7 mouse cellular contexts compared by ENCODE assay signal in genomic region chrX:36989752-36990404, GRCm38 (mm10). TPM values are rescaled to one million over a fixed set of nuclear protein-coding genes. Genes with fewer than 3 reads are reported as not detected.
DNase-seq lines count a peak whose midpoint lies in the region; ATAC-seq and TF ChIP-seq lines count a peak whose summit lies in the region.

No protein-coding gene starts in this region.

- H3K27me3 ChIP-seq in lung, embryonic 14.5 days (ENCODE audit: insufficient read depth, low read length): no peaks in the 10 kb centered on the region
- H3K27me3 ChIP-seq in forebrain, postnatal 0 days (ENCODE audit: insufficient read depth, low read length): no peaks in the 10 kb centered on the region
- H3K27me3 ChIP-seq in liver, postnatal 0 days (ENCODE audit: insufficient read depth, low read length): peaks cover 2% of the 10 kb centered on the region; the same call in 1 of the 2 replicates

- no peak for DNase-seq in lung, embryonic 14.5 days
- DNase-seq in lung, adult 18-20 months: no peak
- DNase-seq in cerebellum, postnatal 36 days: peak; percentile 22 to 28
- DNase-seq in forebrain, postnatal 0 days: no peak
- DNase-seq in liver, postnatal 0 days: no peak
- DNase-seq in embryo, embryonic 10 days (ENCODE audit: low spot score): no peak
- no peak for DNase-seq in urinary bladder, postnatal 14 days (ENCODE audit: low spot score)

- TF ChIP-seq EP300 in liver, postnatal 0 days (IDR thresholded peaks at IDR 0.05; ENCODE audit: low read depth): no peak

- no peak overlapping the region for H3K27ac ChIP-seq in lung, embryonic 14.5 days (ENCODE audit: low read depth)
- peak overlapping the region; percentile 78 for H3K27ac ChIP-seq in forebrain, postnatal 0 days (ENCODE audit: low read depth, low read length)
- 0 out of 2 replicates have a peak overlapping the region, but pooled peaks have one; percentile 44 for H3K27ac ChIP-seq in liver, postnatal 0 days (ENCODE audit: low read depth)

- peak overlapping the region; percentile 52 for H3K4me3 ChIP-seq in lung, embryonic 14.5 days (ENCODE audit: low read depth, low read length)
- peak overlapping the region; percentile 50 for H3K4me3 ChIP-seq in forebrain, postnatal 0 days (ENCODE audit: low read depth, low read length)
- H3K4me3 ChIP-seq in liver, postnatal 0 days (ENCODE audit: low read depth, low read length): peak overlapping the region; percentile 61

- no peaks in the 10 kb centered on the region for H3K4me1 ChIP-seq in lung, embryonic 14.5 days (ENCODE audit: insufficient read depth)
- no peaks in the 10 kb centered on the region for H3K4me1 ChIP-seq in forebrain, postnatal 0 days (ENCODE audit: insufficient read depth)
- 0 out of 2 replicates have a peak, but pooled peaks cover 3% of the 10 kb centered on the region for H3K4me1 ChIP-seq in liver, postnatal 0 days (ENCODE audit: insufficient read depth)

- ATAC-seq in lung, embryonic 14.5 days (ENCODE audit: insufficient read depth): peak; percentile 64; the same call in 1 of the 2 replicates
- peak; percentile 30 for ATAC-seq in forebrain, postnatal 0 days
- ATAC-seq in liver, postnatal 0 days: 0 out of 2 replicates have a peak, but pooled peaks have one; percentile 12

- WGBS in lung, embryonic 14.5 days: 22% methylated on average over 7 of the region's 11 CpGs
- 24% methylated on average over 7 of the region's 11 CpGs for WGBS in forebrain, postnatal 0 days
- WGBS in liver, postnatal 0 days (ENCODE audit: insufficient replicate concordance): 25% methylated on average over 7 of the region's 11 CpGs

- H3K9ac ChIP-seq in lung, embryonic 14.5 days: 0 out of 2 replicates have a peak overlapping the region, but pooled peaks have one; percentile 58
- peak overlapping the region; percentile 69 for H3K9ac ChIP-seq in forebrain, postnatal 0 days
- 0 out of 2 replicates have a peak overlapping the region, but pooled peaks have one; percentile 1 for H3K9ac ChIP-seq in liver, postnatal 0 days (replicated peaks)

- no peaks in the 10 kb centered on the region for H3K9me3 ChIP-seq in lung, embryonic 14.5 days (ENCODE audit: low read depth, low read length)
- no peaks in the 10 kb centered on the region for H3K9me3 ChIP-seq in forebrain, postnatal 0 days (ENCODE audit: low read length)
- H3K9me3 ChIP-seq in liver, postnatal 0 days (ENCODE audit: low read length): no peaks in the 10 kb centered on the region

- H3K36me3 ChIP-seq in lung, embryonic 14.5 days (ENCODE audit: insufficient read depth): no peaks in the 10 kb centered on the region
- no peaks in the 10 kb centered on the region for H3K36me3 ChIP-seq in forebrain, postnatal 0 days (ENCODE audit: insufficient read depth)
- no peaks in the 10 kb centered on the region for H3K36me3 ChIP-seq in liver, postnatal 0 days (replicated peaks; ENCODE audit: insufficient read depth, low read length)

- no peak for TF ChIP-seq CTCF in lung, embryonic 14.5 days (IDR thresholded peaks at IDR 0.05; ENCODE audit: low read depth)
- peak; percentile 24; the same call in 1 of the 2 replicates for TF ChIP-seq CTCF in forebrain, postnatal 0 days (IDR thresholded peaks at IDR 0.05; ENCODE audit: low read depth)
- no peak for TF ChIP-seq CTCF in liver, postnatal 0 days (IDR thresholded peaks at IDR 0.05; ENCODE audit: low read depth)

- H3K4me2 ChIP-seq in lung, embryonic 14.5 days: peak overlapping the region; percentile 72
- H3K4me2 ChIP-seq in forebrain, postnatal 0 days (ENCODE audit: low read depth): peak overlapping the region; percentile 53
- peak overlapping the region; percentile 86 for H3K4me2 ChIP-seq in liver, postnatal 0 days (ENCODE audit: low read depth, low read length)

RNA-seq across cellular contexts. Expression of gene Sept6, which starts 1.7 kb away (rescaled TPM):
- polyA plus RNA-seq in lung, embryonic 14.5 days (2014; fragmentation: Nextera tagmentation; extraction: Ambion mirVana): 18.6 and 19.7 TPM in 2 replicates
- total RNA-seq in forebrain, postnatal 0 days (2014; rRNA removed): 98.6 and 101 TPM in 2 replicates
- polyA plus RNA-seq in forebrain, postnatal 0 days (2015; fragmentation: Nextera tagmentation; extraction: Ambion mirVana): 59.1 and 60.8 TPM in 2 replicates
- 3.4 TPM in 2 replicates for polyA plus RNA-seq in liver, postnatal 0 days (2015; fragmentation: Nextera tagmentation; extraction: Ambion mirVana)

RNA-seq across cellular contexts. Expression of gene Sowahd, which starts 58.8 kb away (rescaled TPM):
- 0.18 TPM in 1 of 2 replicates, not detected in the other for polyA plus RNA-seq in lung, embryonic 14.5 days (2014; fragmentation: Nextera tagmentation; extraction: Ambion mirVana)
- total RNA-seq in forebrain, postnatal 0 days (2014; rRNA removed): not detected in 2 replicates
- 0.12 TPM in 1 of 2 replicates, not detected in the other for polyA plus RNA-seq in forebrain, postnatal 0 days (2015; fragmentation: Nextera tagmentation; extraction: Ambion mirVana)
- polyA plus RNA-seq in liver, postnatal 0 days (2015; fragmentation: Nextera tagmentation; extraction: Ambion mirVana): 0.11 TPM in 1 of 2 replicates, not detected in the other

Comparison
In these comparisons a context has a peak if more than half of its experiments do, and no peak if none do; other contexts are left out.
1. ATAC-seq: peak in every context shown above with its lines; median percentile 64 in lung, embryonic 14.5 days; 30 in forebrain, postnatal 0 days; 12 in liver, postnatal 0 days.
2. DNase-seq: peak in cerebellum, postnatal 36 days (2 of 2); none in lung, embryonic 14.5 days (single experiment), lung, adult 18-20 months (0 of 2), forebrain, postnatal 0 days (single experiment), liver, postnatal 0 days (single experiment), embryo, embryonic 10 days (single experiment) and urinary bladder, postnatal 14 days (single experiment).
3. H3K9ac ChIP-seq: peak in every context shown above with its lines; median percentile 69 in forebrain, postnatal 0 days; 58 in lung, embryonic 14.5 days; 1 in liver, postnatal 0 days.
4. Peak in every context shown above with its lines, with median percentiles within 50 percentile points of each other: H3K4me2 ChIP-seq and H3K4me3 ChIP-seq.